Mouse (Mus musculus) olfactory bulb, adult 2 months (tissue): ENCODE data around the gene Riok1. TPM values are rescaled to one million over a fixed set of nuclear protein-coding genes. Genes with fewer than 3 reads are reported as not detected.

ENCODE experiments used
- H3K27ac ChIP-seq: fragments of 200-500 bp; 2 replicates; pipeline ENCODE4 v1.5.1; 2012; ENCODE audit warnings: low read depth, low read length; ENCODE audit not compliant: insufficient read depth
- H3K4me1 ChIP-seq: fragments of 200-500 bp; 2 replicates; pipeline ENCODE4 v1.6.1; 2012; ENCODE audit warnings: low read length; ENCODE audit not compliant: control insufficient read depth, insufficient read depth
- H3K4me3 ChIP-seq: fragments of 200-500 bp; 2 replicates; pipeline ENCODE4 v1.5.1; 2012; ENCODE audit warnings: mild to moderate bottlenecking, low read depth, low read length, moderate library complexity; ENCODE audit not compliant: insufficient read depth
- CTCF ChIP-seq: fragments of 200-500 bp; IDR thresholded peaks from 2 replicates; pipeline ENCODE4 v1.5.1; 2012; ENCODE audit warnings: low read depth, mild to moderate bottlenecking, low read length, moderate library complexity; ENCODE audit not compliant: insufficient read depth
- POLR2A ChIP-seq: fragments of 200-500 bp; IDR thresholded peaks from 2 replicates; pipeline ENCODE4 v1.6.1; 2012; ENCODE audit warnings: mild to moderate bottlenecking, low read depth, low read length, moderate library complexity; ENCODE audit not compliant: insufficient read depth
- WGBS: fragments of 180-500 bp; shearing (Covaris S2); methylation state at CpG from one replicate; pipeline ENCODE4 v1.1.7; 2018; 5-methylcytosine and 5-hydroxymethylcytosine counted together
- polyA plus RNA-seq: library from polyadenylated mRNA; stranded (reverse); fragments of >200 nt; gene quantifications from 2 replicates; pipeline ENCODE4 v1.2.4, GENCODE M21; 2012; ENCODE audit warnings: low replicate concordance; ENCODE audit not compliant: missing spikeins, insufficient read depth, insufficient read length

The Riok1 gene
- polyA plus RNA-seq, 1 experiment, result not detected

DNA sequence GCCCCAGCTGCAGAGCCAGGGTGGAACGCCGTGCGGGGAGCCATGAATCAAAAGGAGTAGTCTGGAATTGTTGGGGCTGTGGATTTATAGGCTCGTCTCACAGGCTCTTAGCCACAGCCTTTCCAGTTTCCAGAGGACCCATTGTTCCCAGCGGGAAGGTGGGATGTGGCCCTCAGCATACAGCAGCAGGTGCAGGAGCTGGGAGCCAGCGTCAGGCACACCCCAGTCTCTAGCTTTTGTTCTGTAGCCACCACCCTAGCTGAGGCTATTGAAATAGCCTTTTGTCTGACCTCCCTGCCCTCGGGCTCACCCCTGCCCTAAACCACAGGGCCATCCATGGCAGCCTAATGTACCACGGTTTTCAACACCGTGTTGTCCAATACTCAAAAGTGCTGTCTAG lies 72.3 kb downstream of the Riok1 start:
- WGBS, result 73% methylated on average over 9 of the region's 9 CpGs
- TF ChIP-seq CTCF (no peak), POLR2A (no peak)
- Histone ChIP-seq H3K27ac (no peak overlapping the region), H3K4me1 (0 out of 2 replicates have a peak, but pooled peaks cover 3% of the 10 kb centered on the region), H3K4me3 (no peak overlapping the region)

Other genes with a start within 250 kb of the Riok1 start
- 114 and 188 TPM in 2 replicates for gene Ssr1, start 42.8 kb upstream of the Riok1 start, polyA plus RNA-seq
- gene Cage1, start 74 bp downstream of the Riok1 start, polyA plus RNA-seq, result not detected in 2 replicates
- not detected in 2 replicates for gene Dsp, start 114.3 kb downstream of the Riok1 start, polyA plus RNA-seq
- gene Snrnp48, start 167.9 kb downstream of the Riok1 start, polyA plus RNA-seq, result not detected in 2 replicates